In genomic region chr7:78347464-78347863, GRCm38 (mm10) we compare ENCODE assay signal across 12 mouse cellular contexts.
"Had no signal": no experiment of that assay in that cellular context is flagged by ENCODE, and none has a peak within 500 bp of the region (broad histone marks: within the 10 kb centered on the region; RNA-seq: fewer than 3 reads in every experiment).

No protein-coding gene starts in this region.

- DNase-seq: kidney, adult 2 months; kidney, postnatal 25 days; layer of hippocampus, adult 9-11 months; liver, embryonic 13.5 days; lung, adult 2 months; lung, postnatal 14 days; lung, postnatal 4 days; midbrain, embryonic 14.5 days; retina, postnatal 1 day; right cerebral cortex, postnatal 14 days; thymus, adult 18-20 months; thymus, postnatal 36 days had no signal
